Mouse (Mus musculus): ENCODE results near the gene Ank2. TPM values are rescaled to one million over a fixed set of nuclear protein-coding genes. Genes with fewer than 3 reads are reported as not detected.

Ank2 gene
- total and polyA plus RNA-seq, 3 experiments: 96.1 to 290 (median 269) TPM

GRCm38 (mm10) chr3:126968721-126969120 lies 530.4 kb downstream of the Ank2 start:
- no peak overlapping the region for H3K4me3 ChIP-seq
- no peak overlapping the region for H3K9ac ChIP-seq (ENCODE audit: low read depth, low read length)
- no peaks in the 10 kb centered on the region for H3K27me3 ChIP-seq (ENCODE audit: control insufficient read depth, insufficient read depth, low read length)
- intact Hi-C loops (cut with DNase I): no loop called here
- no peak for DNase-seq
- WGBS: 71% methylated on average over 2 of the region's 2 CpGs
- TF ChIP-seq EP300 (IDR thresholded peaks at IDR 0.05; ENCODE audit: insufficient read depth, low read depth, low read length): no peak
- no peak for TF ChIP-seq POLR2A (IDR thresholded peaks at IDR 0.05; ENCODE audit: insufficient read depth, low read depth, low read length)
- no peak for TF ChIP-seq CTCF (IDR thresholded peaks at IDR 0.05)
- H3K4me1 ChIP-seq (ENCODE audit: control insufficient read depth, insufficient read depth, low read length): no peaks in the 10 kb centered on the region
- H3K36me3 ChIP-seq (ENCODE audit: control insufficient read depth, insufficient read depth, low read length): no peaks in the 10 kb centered on the region
- H3K27ac ChIP-seq: no peak overlapping the region
- H3K79me2 ChIP-seq (replicated peaks; ENCODE audit: control insufficient read depth, insufficient read depth, low read length): no peaks in the 10 kb centered on the region

DNA sequence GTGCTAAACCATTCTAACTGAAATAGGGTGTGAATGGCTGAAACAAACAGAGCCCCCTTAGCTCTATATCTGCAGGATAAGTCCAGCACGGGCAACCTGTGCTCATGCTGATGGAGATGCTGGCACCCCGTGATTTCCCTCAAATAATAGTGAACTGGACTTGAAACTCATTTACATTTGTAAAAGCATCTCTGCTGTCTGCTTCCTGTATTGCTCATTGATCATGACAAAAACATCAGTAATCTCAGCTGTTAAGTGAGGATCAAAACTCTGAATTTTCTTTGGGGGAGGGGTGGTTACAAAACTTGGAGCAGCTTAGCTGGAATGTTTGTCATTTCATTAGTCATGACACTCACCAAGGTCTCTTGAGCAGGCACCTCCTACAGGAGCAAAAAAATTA lies 533.4 kb downstream of the Ank2 start:
- intact Hi-C loops (cut with DNase I): no loop called here
- H3K4me1 ChIP-seq (ENCODE audit: control insufficient read depth, insufficient read depth, low read length): no peaks in the 10 kb centered on the region
- no peak overlapping the region for H3K9ac ChIP-seq (ENCODE audit: low read depth, low read length)
- H3K27ac ChIP-seq: no peak overlapping the region
- H3K27me3 ChIP-seq (ENCODE audit: control insufficient read depth, insufficient read depth, low read length): no peaks in the 10 kb centered on the region
- TF ChIP-seq POLR2A (IDR thresholded peaks at IDR 0.05; ENCODE audit: insufficient read depth, low read depth, low read length): no peak
- no peak for TF ChIP-seq EP300 (IDR thresholded peaks at IDR 0.05; ENCODE audit: insufficient read depth, low read depth, low read length)
- no peak for TF ChIP-seq CTCF (IDR thresholded peaks at IDR 0.05)
- 91% methylated on average over 2 of the region's 2 CpGs for WGBS
- DNase-seq: no peak
- H3K79me2 ChIP-seq (replicated peaks; ENCODE audit: control insufficient read depth, insufficient read depth, low read length): no peaks in the 10 kb centered on the region
- H3K4me3 ChIP-seq: no peak overlapping the region
- no peaks in the 10 kb centered on the region for H3K36me3 ChIP-seq (ENCODE audit: control insufficient read depth, insufficient read depth, low read length)

DNA sequence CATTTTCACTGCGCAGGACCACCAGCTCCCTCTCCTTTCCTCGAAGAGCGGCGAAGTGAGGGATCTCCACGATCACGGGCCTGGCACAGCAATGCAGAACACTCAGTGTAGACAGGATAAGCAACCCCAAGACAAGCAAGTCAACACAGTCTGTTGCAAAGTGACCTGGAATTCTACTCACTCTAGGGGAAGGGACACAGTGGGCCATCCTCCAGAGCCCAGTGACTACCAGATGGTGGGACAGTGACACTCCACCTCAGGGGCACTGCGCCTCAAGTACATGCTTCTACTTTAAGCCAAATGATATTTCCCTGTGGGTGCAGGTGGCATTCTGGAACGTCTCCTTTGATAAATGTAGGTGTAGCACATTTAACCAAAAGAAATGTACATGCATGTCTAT lies 536.8 kb downstream of the Ank2 start:
- no peak for DNase-seq
- H3K4me1 ChIP-seq (ENCODE audit: control insufficient read depth, insufficient read depth, low read length): no peaks in the 10 kb centered on the region
- no peaks in the 10 kb centered on the region for H3K36me3 ChIP-seq (ENCODE audit: control insufficient read depth, insufficient read depth, low read length)
- H3K79me2 ChIP-seq (replicated peaks; ENCODE audit: control insufficient read depth, insufficient read depth, low read length): no peaks in the 10 kb centered on the region
- no peak overlapping the region for H3K4me3 ChIP-seq
- TF ChIP-seq CTCF (IDR thresholded peaks at IDR 0.05) (no peak), EP300 (IDR thresholded peaks at IDR 0.05; ENCODE audit: insufficient read depth, low read depth, low read length) (no peak), POLR2A (IDR thresholded peaks at IDR 0.05; ENCODE audit: insufficient read depth, low read depth, low read length) (no peak)
- intact Hi-C loops (cut with DNase I): no loop called here
- no peak overlapping the region for H3K27ac ChIP-seq
- no peaks in the 10 kb centered on the region for H3K27me3 ChIP-seq (ENCODE audit: control insufficient read depth, insufficient read depth, low read length)
- 93% methylated on average over 8 of the region's 8 CpGs for WGBS
- H3K9ac ChIP-seq (ENCODE audit: low read depth, low read length): no peak overlapping the region

GRCm38 (mm10) chr3:126952698-126953097 lies 546.5 kb downstream of the Ank2 start:
- Histone ChIP-seq H3K27me3 (ENCODE audit: control insufficient read depth, insufficient read depth, low read length) (no peaks in the 10 kb centered on the region), H3K36me3 (ENCODE audit: control insufficient read depth, insufficient read depth, low read length) (no peaks in the 10 kb centered on the region; the same call in 1 of the 2 replicates), H3K27ac (no peak overlapping the region), H3K79me2 (replicated peaks; ENCODE audit: control insufficient read depth, insufficient read depth, low read length) (no peaks in the 10 kb centered on the region), H3K4me3 (no peak overlapping the region), H3K4me1 (ENCODE audit: control insufficient read depth, insufficient read depth, low read length) (no peaks in the 10 kb centered on the region), H3K9ac (ENCODE audit: low read depth, low read length) (no peak overlapping the region)
- WGBS: 38% methylated on average over 1 of the region's 1 CpGs
- intact Hi-C loops (cut with DNase I): no loop called here
- TF ChIP-seq EP300 (IDR thresholded peaks at IDR 0.05; ENCODE audit: insufficient read depth, low read depth, low read length): no peak
- no peak for TF ChIP-seq CTCF (IDR thresholded peaks at IDR 0.05)
- TF ChIP-seq POLR2A (IDR thresholded peaks at IDR 0.05; ENCODE audit: insufficient read depth, low read depth, low read length): no peak
- no peak for DNase-seq

DNA sequence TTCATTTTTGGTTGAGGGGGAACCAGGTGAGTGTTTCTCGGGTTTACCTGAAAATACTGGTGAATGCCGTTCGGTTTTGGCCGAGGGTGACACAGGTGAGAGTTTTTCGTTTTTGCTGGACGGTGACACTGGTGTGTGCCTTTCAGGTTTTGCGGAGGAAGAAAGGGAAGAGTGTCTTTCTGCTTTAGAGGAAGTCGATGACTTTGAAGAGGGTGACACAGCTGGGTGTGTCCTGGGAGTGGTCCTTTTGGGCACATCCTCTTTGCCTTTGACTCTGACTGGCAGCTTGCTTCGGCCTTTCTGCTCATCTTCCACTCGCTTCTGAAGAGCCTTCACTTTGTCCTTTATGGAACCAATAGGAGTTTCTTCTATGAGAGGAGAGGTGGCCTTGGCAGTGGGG lies 552.6 kb downstream of the Ank2 start:
- H3K27ac ChIP-seq: no peak overlapping the region
- H3K27me3 ChIP-seq (ENCODE audit: control insufficient read depth, insufficient read depth, low read length): no peaks in the 10 kb centered on the region
- H3K36me3 ChIP-seq (ENCODE audit: control insufficient read depth, insufficient read depth, low read length): no peaks in the 10 kb centered on the region
- no peak overlapping the region for H3K4me3 ChIP-seq
- 91% methylated on average over 10 of the region's 10 CpGs for WGBS
- no peaks in the 10 kb centered on the region for H3K79me2 ChIP-seq (replicated peaks; ENCODE audit: control insufficient read depth, insufficient read depth, low read length)
- H3K9ac ChIP-seq (ENCODE audit: low read depth, low read length): no peak overlapping the region
- H3K4me1 ChIP-seq (ENCODE audit: control insufficient read depth, insufficient read depth, low read length): no peaks in the 10 kb centered on the region
- no peak for TF ChIP-seq EP300 (IDR thresholded peaks at IDR 0.05; ENCODE audit: insufficient read depth, low read depth, low read length)
- TF ChIP-seq CTCF (IDR thresholded peaks at IDR 0.05): no peak
- no peak for TF ChIP-seq POLR2A (IDR thresholded peaks at IDR 0.05; ENCODE audit: insufficient read depth, low read depth, low read length)
- intact Hi-C loops (cut with DNase I): no loop called here
- no peak for DNase-seq

GRCm38 (mm10) chr3:126944838-126945237 lies 554.3 kb downstream of the Ank2 start:
- TF ChIP-seq CTCF (IDR thresholded peaks at IDR 0.05) (no peak), POLR2A (IDR thresholded peaks at IDR 0.05; ENCODE audit: insufficient read depth, low read depth, low read length) (no peak), EP300 (IDR thresholded peaks at IDR 0.05; ENCODE audit: insufficient read depth, low read depth, low read length) (no peak)
- intact Hi-C loops (cut with DNase I): no loop called here
- no peaks in the 10 kb centered on the region for H3K36me3 ChIP-seq (ENCODE audit: control insufficient read depth, insufficient read depth, low read length)
- H3K4me3 ChIP-seq: no peak overlapping the region
- WGBS: 31% methylated on average over 4 of the region's 4 CpGs
- no peaks in the 10 kb centered on the region for H3K4me1 ChIP-seq (ENCODE audit: control insufficient read depth, insufficient read depth, low read length)
- no peak overlapping the region for H3K27ac ChIP-seq
- no peaks in the 10 kb centered on the region for H3K79me2 ChIP-seq (replicated peaks; ENCODE audit: control insufficient read depth, insufficient read depth, low read length)
- H3K27me3 ChIP-seq (ENCODE audit: control insufficient read depth, insufficient read depth, low read length): no peaks in the 10 kb centered on the region
- H3K9ac ChIP-seq (ENCODE audit: low read depth, low read length): no peak overlapping the region
- DNase-seq: peak in 1 of 2 experiments; percentile 21

Measured in heart, adult 2 months (tissue).